Mouse (Mus musculus) embryonic facial prominence, embryonic 11.5 days (tissue): ENCODE results near the gene Ttll12. TPM values are rescaled to one million over a fixed set of nuclear protein-coding genes. Genes with fewer than 3 reads are reported as not detected.
A peak's percentile ranks its signal among the peaks of the same experiment; 100 is the strongest.

Experiments
- ATAC-seq: fragments of 200-750 bp; cut with Nextera tagmentation; replicated peaks from 2 replicates; pipeline ENCODE4 v1.8.0; 2017; ENCODE audit warnings: low read depth; ENCODE audit not compliant: insufficient number of reproducible peaks, low FRiP score, low TSS enrichment
- DNase-seq: peaks from one replicate; pipeline ENCODE4 v3.0.0-alpha.2; 2015; ENCODE audit warnings: low spot score
- H3K27ac ChIP-seq: fragments of 300-500 bp; sonication (generic); replicated peaks from 2 replicates; pipeline ENCODE4 v1.5.1; 2014; ENCODE audit warnings: mild to moderate bottlenecking, low read depth, low read length, control low read depth
- H3K27me3 ChIP-seq: fragments of 300-500 bp; sonication (generic); 2 replicates; pipeline ENCODE4 v1.6.1; 2014; ENCODE audit warnings: mild to moderate bottlenecking, low read length, moderate library complexity, mixed read lengths; ENCODE audit not compliant: control insufficient read depth, insufficient read depth
- H3K36me3 ChIP-seq: fragments of 300-500 bp; sonication (generic); replicated peaks from 2 replicates; pipeline ENCODE4 v1.6.1; 2014; ENCODE audit warnings: low read depth, mild to moderate bottlenecking, low read length, moderate library complexity, mixed read lengths; ENCODE audit not compliant: control insufficient read depth, insufficient read depth
- H3K4me1 ChIP-seq: fragments of 300-500 bp; sonication (generic); 2 replicates; pipeline ENCODE4 v1.6.1; 2014; ENCODE audit warnings: low read length, mixed read lengths; ENCODE audit not compliant: control insufficient read depth, insufficient read depth
- H3K4me2 ChIP-seq: fragments of 300-500 bp; sonication (generic); 2 replicates; pipeline ENCODE4 v1.6.1; 2014; ENCODE audit warnings: low read depth, mild to moderate bottlenecking, control low read depth, low read length, moderate library complexity
- H3K4me3 ChIP-seq: fragments of 300-500 bp; sonication (generic); 2 replicates; pipeline ENCODE4 v1.5.1; 2014; ENCODE audit warnings: low read depth, low read length, control low read depth
- H3K9ac ChIP-seq: fragments of 300-500 bp; sonication (generic); replicated peaks from 2 replicates; pipeline ENCODE4 v1.6.1; 2014; ENCODE audit warnings: mild to moderate bottlenecking, control low read depth, low read length
- H3K9me3 ChIP-seq: fragments of 300-500 bp; sonication (generic); replicated peaks from 2 replicates; pipeline ENCODE4 v1.6.1; 2016; ENCODE audit warnings: mild to moderate bottlenecking, low read length, inconsistent platforms, mixed read lengths; ENCODE audit not compliant: control insufficient read depth
- WGBS: fragments of 180-500 bp; shearing (Covaris S2); extraction: QIAGEN DNeasy Blood & Tissue Kit; methylation state at CpG from one replicate; pipeline ENCODE4 v1.1.7; 2014; 5-methylcytosine and 5-hydroxymethylcytosine counted together
- polyA plus RNA-seq: library from polyadenylated mRNA; unstranded; fragments of >200 nt; fragmentation: Nextera tagmentation; extraction: Ambion mirVana; gene quantifications from 2 replicates; pipeline ENCODE4 v1.2.1, GENCODE M21; 2014

Ttll12 gene
- polyA plus RNA-seq, 1 experiment from 2014 or later, result 48.6 TPM

DNA sequence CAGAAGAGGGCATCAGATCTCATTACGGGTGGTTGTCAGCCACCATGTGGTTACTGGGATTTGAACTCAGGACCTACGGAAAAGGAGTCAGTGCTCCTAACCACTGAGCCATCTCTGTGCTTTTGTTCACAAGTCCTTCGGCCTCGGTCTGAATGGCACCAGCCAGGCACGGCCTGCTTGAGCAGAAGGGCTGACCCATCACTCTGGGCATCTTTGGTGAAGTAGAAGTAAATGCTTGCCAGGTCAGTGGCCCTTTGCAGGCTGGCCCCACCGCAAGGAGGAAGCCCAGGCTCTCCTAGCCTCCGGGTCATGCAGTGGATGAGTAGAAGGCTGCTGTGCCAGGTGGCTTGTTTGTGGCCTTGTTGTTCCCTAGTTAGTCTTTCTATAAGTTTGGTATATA lies 8.5 kb upstream of the Ttll12 start:
- Histone ChIP-seq H3K27ac (no peak overlapping the region), H3K4me3 (no peak overlapping the region)
- WGBS, result 95% methylated on average over 7 of the region's 7 CpGs

DNA sequence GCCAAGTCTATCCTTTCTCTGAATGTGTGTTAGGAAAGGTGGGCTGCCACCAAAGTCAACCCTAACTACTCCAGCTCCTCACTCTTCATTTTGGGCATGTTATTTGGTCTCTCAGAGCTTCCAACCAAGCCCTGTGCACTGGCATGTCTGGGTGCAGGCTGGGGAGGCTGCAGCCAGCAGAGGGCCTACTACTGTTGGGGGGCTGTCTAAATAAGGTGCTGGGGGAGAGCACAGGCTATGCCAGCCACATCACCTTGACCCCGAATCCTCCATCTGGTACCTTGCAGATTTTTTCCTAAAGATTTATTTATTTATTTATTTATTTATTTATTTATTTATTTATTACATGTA lies 8.1 kb upstream of the Ttll12 start:
- Histone ChIP-seq H3K4me1 (no peaks in the 10 kb centered on the region), H3K9me3 (no peaks in the 10 kb centered on the region), H3K36me3 (no peaks in the 10 kb centered on the region; the same call in 1 of the 2 replicates), H3K4me2 (no peak overlapping the region), H3K27ac (no peak overlapping the region), H3K4me3 (no peak overlapping the region), H3K27me3 (no peaks in the 10 kb centered on the region), H3K9ac (no peak overlapping the region)
- DNase-seq (no peak), ATAC-seq (no peak)
- 84% methylated on average over 1 of the region's 1 CpGs for WGBS

More for the DNA sequence above, 8.5 kb upstream of the Ttll12 start:
- Histone ChIP-seq H3K9me3 (no peaks in the 10 kb centered on the region), H3K4me1 (no peaks in the 10 kb centered on the region), H3K36me3 (no peaks in the 10 kb centered on the region; the same call in 1 of the 2 replicates), H3K4me2 (no peak overlapping the region), H3K9ac (no peak overlapping the region), H3K27me3 (no peaks in the 10 kb centered on the region)
- DNase-seq, result no peak
- ATAC-seq, result no peak

DNA sequence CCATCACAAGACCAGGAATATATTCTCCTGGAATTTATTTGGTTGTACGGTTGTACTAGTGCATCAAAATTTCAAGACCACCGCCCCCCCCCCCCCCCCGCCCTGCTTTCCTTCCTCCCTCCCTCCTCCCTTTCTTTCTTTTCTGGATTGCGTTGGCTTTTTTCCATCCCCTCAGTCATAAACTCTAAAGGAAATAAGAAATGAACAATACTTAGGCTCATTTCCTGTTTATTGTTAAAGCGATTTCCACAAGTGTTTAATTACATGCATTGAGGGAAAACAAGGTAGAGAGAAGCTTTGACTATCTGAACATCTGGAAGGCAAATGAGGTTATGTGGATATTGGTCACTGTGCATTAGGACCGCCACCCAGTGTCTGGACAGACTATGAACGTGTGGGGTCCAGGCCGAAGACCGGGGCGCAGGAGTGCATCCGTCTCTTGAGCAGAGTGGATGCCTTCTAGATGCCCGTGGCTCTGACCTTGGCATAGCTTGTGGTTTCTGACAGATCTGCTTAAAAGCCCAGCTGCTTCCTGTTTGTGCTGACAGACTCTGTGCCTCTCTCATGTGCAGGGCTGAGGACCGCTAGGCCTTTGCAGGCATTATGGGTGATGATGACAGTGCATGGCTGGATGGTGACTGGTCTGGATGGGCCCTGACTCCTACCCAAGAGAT lies 7.6 kb upstream of the Ttll12 start:
- ATAC-seq, result no peak; the same call in 1 of the 2 replicates
- Histone ChIP-seq H3K4me2 (no peak overlapping the region), H3K27me3 (no peaks in the 10 kb centered on the region), H3K4me3 (no peak overlapping the region), H3K36me3 (no peaks in the 10 kb centered on the region; the same call in 1 of the 2 replicates), H3K9ac (no peak overlapping the region), H3K9me3 (no peaks in the 10 kb centered on the region), H3K4me1 (no peaks in the 10 kb centered on the region), H3K27ac (no peak overlapping the region)
- no peak for DNase-seq
- 78% methylated on average over 13 of the region's 13 CpGs for WGBS

DNA sequence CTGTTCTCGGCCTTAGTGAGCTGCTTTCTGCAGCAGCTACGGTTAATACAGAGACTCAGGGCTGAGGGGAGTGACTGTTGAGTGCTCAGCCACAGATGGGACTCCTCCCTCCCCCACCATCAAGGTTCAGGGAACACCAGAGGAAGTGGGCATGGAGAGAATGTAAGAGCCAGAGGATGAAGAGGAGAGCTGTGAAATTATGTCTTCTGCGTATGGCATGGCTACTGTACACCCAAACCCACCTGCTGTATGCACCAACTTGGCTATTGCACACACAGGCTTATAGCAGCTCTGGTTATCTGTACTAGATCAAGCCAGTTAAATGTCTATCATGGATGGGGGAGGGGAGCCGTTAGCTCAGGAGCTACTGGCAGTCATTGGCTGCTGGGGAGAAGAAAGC lies 6.2 kb upstream of the Ttll12 start:
- DNase-seq (no peak), ATAC-seq (no peak)
- Histone ChIP-seq H3K9me3 (no peaks in the 10 kb centered on the region), H3K4me1 (no peaks in the 10 kb centered on the region), H3K4me2 (no peak overlapping the region), H3K27me3 (no peaks in the 10 kb centered on the region), H3K4me3 (no peak overlapping the region), H3K27ac (no peak overlapping the region), H3K9ac (no peak overlapping the region), H3K36me3 (no peaks in the 10 kb centered on the region)
- WGBS, result 58% methylated on average over 4 of the region's 4 CpGs

DNA sequence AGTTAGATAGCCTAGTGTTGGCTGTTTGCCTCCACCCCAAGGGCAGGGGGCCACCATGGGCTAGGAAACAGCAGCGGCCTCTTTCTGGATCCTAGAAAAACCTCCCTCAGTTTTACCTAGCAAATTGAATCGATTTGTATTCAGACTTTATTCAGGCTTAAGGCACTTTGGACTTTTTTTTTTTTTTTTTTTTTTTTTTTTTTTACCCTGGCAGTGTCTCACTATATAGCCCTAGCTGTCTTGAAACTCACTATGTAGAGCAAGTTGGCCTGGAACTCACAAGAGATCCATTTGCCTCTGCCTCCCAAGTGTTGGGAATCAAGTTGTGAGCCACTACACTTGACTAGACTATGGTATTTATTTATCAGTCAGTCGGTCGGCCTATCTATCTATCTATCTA lies 1.9 kb upstream of the Ttll12 start:
- Histone ChIP-seq H3K4me1 (0 out of 2 replicates have a peak, but pooled peaks cover 3% of the 10 kb centered on the region), H3K9me3 (no peaks in the 10 kb centered on the region), H3K4me2 (no peak overlapping the region), H3K27ac (no peak overlapping the region), H3K9ac (no peak overlapping the region), H3K36me3 (no peaks in the 10 kb centered on the region), H3K27me3 (no peaks in the 10 kb centered on the region), H3K4me3 (no peak overlapping the region)
- ATAC-seq (no peak), DNase-seq (no peak)
- 84% methylated on average over 4 of the region's 4 CpGs for WGBS

DNA sequence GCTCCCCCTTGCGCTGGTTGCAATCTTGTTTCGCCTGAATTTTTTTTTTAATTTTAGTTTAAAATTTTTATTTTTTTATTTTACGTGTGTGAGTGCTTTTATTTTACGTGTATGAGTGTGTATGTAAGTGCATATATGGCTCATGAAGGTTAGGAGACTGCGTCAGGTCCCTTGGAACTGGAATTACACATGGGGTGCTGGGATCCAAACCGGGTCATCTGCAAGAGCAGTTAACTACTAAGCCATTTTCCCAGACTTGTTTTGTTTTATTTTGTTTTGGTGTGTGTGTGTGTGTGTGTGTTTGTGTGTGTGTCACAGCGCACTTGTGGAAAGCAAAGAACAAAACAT lies 381 bp upstream of the Ttll12 start:
- Histone ChIP-seq H3K36me3 (no peaks in the 10 kb centered on the region), H3K4me2 (peak overlapping the region; percentile 39), H3K9ac (peak overlapping the region; percentile 27; the same call in 1 of the 2 replicates), H3K4me1 (0 out of 2 replicates have a peak, but pooled peaks cover 3% of the 10 kb centered on the region), H3K4me3 (peak overlapping the region; percentile 52), H3K9me3 (no peaks in the 10 kb centered on the region), H3K27me3 (no peaks in the 10 kb centered on the region), H3K27ac (no peak overlapping the region)
- ATAC-seq, result no peak
- DNase-seq, result no peak
- 39% methylated on average over 7 of the region's 7 CpGs for WGBS

DNA sequence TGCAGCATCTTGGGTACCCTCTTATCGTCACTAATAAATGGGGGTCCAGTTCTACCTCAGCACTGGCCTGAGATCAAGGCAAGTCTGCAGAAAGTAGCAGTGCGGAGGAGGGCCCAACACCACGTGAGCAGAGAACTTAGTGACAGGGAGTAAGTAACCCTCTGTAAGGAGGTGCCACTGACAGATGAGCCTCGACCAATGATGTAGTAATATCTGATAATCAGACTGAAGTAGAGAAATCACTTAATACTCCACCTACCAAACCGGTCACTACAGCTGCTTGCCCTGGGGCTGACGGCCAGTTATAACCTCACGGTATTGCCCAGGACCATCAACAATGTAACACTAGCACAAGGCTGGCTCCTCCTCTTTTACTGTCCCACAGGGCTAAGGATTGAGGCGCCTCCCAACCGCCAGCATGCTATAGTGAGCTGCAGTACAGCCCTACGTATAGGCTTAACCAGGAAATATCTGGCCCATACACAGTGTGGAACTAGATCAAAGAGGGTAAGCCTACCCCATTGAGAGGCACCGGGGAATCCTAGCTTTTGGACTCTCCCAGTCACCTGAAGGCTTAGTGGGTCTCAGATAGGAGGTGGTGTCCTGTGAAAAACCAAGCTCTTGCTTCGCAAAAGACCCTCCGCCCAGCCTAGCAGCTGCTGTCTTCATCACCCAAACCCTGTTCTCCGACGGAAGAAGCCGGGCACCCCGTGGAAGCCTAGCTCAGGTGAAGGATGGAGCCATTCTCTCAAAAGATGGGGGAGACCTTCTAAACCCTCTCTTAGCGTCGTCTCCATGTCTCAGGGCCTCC lies 1.1 kb downstream of the Ttll12 start:
- DNase-seq (peak; percentile 43), ATAC-seq (peak; percentile 60; the same call in 1 of the 2 replicates)
- no peak overlapping the region for H3K27ac ChIP-seq
- H3K27me3 ChIP-seq, result no peaks in the 10 kb centered on the region
- peak overlapping the region; percentile 84 for H3K9ac ChIP-seq
- no peaks in the 10 kb centered on the region for H3K9me3 ChIP-seq
- peak overlapping the region; percentile 52 for H3K4me3 ChIP-seq
- 0 out of 2 replicates have a peak, but pooled peaks cover 3% of the 10 kb centered on the region for H3K4me1 ChIP-seq
- H3K36me3 ChIP-seq, result no peaks in the 10 kb centered on the region
- WGBS, result 11% methylated on average over 19 of the region's 19 CpGs
- H3K4me2 ChIP-seq, result peak overlapping the region; percentile 84

DNA sequence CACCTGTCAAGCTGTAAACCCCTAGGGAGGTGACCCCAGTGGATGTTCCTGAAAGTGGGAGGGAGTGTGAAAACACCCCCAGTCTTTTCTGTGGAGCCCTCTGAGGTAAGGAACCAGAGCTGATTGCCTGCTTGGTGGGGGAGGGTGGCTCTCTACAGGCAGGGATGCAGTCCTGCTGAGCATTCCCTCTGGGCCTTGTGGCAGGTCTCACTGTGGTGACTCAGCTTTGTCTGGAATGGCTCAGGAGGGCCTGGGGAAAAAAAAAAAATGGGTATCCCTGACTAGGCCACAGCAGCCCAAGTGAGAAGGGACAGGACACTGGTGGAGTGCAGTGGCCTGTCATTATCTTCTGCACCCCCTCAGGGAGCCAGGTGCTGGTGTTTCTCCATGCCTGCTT lies 1.8 kb downstream of the Ttll12 start:
- ATAC-seq (no peak), DNase-seq (no peak)
- Histone ChIP-seq H3K9ac (0 out of 2 replicates have a peak overlapping the region, but pooled peaks have one; percentile 10), H3K27ac (no peak overlapping the region), H3K36me3 (no peaks in the 10 kb centered on the region; the same call in 1 of the 2 replicates), H3K4me2 (peak overlapping the region; percentile 84; the same call in 1 of the 2 replicates), H3K27me3 (no peaks in the 10 kb centered on the region), H3K9me3 (no peaks in the 10 kb centered on the region), H3K4me3 (no peak overlapping the region), H3K4me1 (0 out of 2 replicates have a peak, but pooled peaks cover 3% of the 10 kb centered on the region)
